Mouse (Mus musculus) thymus, postnatal 0 days (tissue): Measurements from ENCODE around the gene Cd38. TPM values are rescaled to one million over a fixed set of nuclear protein-coding genes. Genes with fewer than 3 reads are reported as not detected.
"Not testable (repeated sequence)": the region's sequence is repeated elsewhere in the genome, so short reads cannot be mapped to it uniquely, and the experiment has no call there.

Source experiments
- DNase-seq: peaks from one replicate; pipeline ENCODE4 v3.0.0-alpha.2; 2015; ENCODE audit warnings: low spot score
- polyA plus RNA-seq: library from polyadenylated mRNA; unstranded; fragments of >200 nt; fragmentation: Nextera tagmentation; extraction: Ambion mirVana; gene quantifications from 2 replicates; pipeline ENCODE4 v1.2.1, GENCODE M21; 2015

Gene Cd38
- polyA plus RNA-seq, 1 experiment from 2014 or later, result 4.6 TPM

DNA sequence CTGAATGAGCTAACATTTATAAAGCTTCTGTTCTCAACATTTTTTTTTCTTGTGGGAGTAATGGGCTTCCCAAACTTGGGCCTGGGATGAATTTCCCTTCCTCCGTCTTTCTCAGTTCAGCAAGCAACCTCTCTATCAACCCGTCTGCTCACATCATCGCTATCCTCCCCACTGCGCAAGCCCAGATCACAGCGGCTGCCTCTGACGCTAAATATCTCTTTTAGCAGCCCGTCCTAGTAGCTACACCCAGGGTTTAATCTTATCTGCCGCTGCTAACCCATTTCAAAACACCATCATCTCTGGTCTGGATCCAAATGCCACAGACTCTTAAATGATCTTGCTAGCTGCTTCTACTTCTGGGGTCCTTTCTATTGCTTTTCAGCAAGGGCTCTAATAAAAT, 8.7 kb upstream of the Cd38 start:
- no peak for DNase-seq

DNA sequence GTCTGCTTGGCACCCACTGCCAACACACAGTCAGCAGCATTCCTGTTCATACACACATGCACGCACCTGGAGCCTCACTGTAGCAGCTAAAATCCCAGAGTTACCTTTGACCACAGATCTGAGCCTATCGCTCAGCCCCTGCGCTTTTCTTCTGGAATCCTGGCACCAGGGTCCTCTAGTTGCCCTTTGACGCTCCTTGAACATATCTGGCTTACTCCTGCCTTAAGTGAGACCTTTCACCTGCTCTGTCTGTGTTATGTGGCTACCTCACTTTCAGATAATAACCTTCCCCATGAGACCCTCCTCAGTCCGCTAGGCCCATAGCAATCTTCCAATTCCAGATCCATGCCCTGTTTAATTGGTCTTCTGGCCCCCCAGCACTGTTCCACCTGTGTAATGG, 8.3 kb upstream of the Cd38 start:
- DNase-seq, result no peak

DNA sequence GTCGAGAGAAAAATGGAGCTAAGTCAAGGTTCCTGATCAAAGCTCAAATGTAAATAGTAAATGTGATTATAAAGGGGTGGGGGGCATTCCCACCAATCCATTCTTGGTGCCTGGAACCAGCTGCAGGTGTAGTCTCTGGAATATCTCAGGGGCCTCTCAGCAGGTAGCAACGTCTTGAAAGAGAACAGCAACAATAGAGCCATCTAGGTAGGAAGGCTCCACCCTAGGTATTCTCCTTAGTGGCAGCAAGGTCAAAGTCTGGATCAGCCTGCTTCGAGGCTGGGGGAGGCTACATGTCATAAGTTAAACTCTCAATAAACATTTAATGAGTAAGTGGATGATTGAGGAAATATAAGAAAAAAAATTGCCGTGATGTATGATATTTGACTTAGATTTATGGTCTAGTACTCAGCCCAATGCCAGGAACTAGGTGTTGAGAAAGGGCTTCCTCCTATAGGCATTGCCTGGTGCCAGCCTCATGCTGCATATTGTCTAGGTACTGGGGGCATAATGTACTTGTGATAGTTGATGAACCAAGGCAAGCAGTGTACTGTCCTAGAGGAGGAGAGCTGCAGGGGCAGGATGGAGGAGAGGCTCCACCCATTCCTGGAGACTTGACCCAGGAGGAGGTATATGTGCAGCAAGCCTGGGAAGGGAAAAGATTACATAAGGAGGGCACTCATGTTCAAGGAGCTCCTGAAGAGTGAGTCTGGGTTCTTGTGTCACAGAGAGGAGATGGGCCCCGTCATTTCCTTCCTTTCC, 7.5 kb upstream of the Cd38 start:
- DNase-seq, result no peak

DNA sequence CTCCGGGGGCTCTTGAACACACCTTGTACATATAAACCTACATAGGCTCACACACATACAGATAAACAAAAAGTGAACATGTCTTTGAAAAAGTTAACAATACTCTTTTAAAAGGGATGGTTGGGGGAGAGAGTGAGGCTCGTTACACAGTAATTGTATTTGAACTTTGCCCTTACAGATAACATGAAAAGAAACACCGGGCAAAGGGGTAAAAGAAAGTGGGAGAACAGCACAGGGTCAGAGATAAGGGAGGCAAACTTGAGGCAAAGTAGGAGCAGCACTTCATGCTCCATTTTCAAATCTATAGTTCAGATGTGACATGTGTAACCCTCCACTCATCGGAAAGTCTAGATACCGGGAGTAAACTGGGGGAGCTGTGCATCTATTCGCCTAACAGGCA, 4.7 kb upstream of the Cd38 start:
- no peak for DNase-seq

DNA sequence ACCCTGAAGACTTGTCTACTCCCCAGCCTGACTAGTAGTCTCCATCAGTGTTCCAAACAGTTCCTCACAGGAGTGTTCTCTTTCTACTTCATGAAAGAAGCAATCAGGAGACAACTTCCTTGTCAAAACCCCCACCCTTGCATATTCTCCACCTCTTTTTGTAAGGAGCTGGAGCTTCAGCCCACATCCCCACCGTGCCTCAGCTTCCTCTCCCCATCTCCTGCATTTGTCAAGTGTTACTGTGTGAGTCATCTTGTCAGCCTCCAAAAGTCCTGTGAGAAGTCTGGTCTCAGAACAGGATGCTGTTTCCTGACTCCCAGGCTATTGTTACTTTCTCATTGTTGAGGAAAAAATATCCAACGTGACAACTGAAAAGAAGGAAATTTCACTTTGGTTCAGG, 3.0 kb upstream of the Cd38 start:
- DNase-seq, result no peak

DNA sequence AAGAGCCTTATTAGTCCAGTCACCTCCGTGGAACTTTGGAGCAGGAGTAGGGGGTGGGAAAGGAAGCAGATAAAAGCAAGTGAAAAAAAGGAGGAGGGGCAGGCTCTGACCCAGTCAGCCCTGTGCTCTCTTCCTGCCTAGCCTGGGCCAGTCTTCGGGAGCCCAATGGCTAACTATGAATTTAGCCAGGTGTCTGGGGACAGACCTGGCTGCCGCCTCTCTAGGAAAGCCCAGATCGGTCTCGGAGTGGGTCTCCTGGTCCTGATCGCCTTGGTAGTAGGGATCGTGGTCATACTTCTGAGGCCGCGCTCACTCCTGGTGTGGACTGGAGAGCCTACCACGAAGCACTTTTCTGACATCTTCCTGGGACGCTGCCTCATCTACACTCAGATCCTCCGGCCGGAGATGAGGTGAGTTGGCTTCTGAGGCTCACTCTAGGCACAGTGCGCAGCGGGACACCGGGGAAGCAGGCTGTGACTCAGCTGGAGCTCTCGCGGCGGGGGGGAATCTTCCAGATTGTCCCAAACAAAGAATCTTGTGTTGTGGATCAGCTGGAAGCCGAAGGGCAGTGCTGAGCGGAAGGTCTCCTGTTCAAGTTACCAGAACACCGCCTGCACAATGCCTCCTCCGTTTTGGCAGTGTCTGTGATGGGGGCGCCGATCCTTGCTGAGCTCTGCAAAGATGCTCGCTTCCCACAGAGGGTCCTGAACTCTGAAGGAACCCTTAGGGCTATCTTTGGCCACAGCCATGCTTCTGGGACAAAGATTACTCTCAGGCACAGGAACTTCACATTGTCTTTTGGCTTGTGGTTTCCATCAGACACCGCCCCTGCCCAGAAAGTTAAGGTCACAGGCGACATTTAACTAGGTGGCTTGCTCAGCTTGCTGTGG, 603 bp downstream of the Cd38 start:
- DNase-seq, result peak; percentile 14

DNA sequence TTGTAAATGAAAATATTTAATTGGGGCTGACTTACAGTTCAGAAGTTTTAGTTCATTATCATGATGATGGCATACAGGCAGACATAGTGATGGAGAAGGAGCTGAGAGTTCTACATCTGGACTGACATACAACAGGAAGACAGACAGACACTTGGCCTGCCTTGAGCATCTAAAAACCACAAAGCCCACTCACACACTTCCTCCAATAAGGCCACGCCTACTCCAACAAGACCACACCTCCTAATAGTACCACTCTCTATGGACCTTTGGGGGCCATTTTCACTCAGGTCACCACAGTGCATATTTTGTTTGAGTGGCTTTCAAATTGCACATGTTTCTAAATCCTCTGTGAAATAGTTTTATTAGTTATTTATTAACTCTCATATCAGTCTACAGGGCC, 3.5 kb downstream of the Cd38 start:
- no peak for DNase-seq

DNA sequence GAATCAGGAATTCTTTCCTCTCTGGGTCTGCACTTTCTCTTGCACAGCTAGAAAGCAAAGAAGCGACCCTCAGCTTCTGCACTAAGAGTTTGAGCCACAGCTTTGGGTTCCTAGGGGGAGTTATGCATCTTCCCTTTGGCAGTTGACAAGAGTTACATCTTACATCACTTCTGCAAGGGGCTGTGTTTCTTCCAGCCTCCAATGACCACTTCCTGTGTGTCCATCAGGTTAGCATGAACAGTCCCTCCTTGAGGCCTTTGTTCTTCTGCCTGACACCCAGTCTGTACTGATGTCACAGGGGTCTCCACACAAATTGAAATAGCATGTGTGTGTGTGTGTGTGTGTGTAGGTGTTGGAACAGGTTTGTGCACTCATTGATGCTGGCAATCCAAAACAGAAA, 4.3 kb downstream of the Cd38 start:
- DNase-seq, result no peak

DNA sequence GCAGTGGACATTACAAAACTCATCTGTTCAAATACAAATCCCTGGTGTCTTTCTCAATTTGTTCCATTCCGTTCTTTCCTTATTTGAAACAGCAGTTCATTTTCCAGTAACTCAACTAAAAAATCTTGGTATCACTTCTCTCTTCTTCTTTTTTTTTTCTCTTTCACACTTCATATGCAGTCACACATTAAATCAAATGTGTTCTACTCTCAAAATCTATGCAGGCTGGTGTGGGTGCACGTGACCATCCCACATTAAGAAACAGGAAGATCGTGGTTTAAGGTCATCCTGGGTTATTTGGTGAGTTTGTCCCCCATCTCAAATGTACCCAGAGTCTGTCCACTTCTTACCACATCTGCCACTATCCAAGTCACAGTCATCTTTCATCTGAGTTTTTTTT, 13.7 kb downstream of the Cd38 start:
- DNase-seq, result no peak

DNA sequence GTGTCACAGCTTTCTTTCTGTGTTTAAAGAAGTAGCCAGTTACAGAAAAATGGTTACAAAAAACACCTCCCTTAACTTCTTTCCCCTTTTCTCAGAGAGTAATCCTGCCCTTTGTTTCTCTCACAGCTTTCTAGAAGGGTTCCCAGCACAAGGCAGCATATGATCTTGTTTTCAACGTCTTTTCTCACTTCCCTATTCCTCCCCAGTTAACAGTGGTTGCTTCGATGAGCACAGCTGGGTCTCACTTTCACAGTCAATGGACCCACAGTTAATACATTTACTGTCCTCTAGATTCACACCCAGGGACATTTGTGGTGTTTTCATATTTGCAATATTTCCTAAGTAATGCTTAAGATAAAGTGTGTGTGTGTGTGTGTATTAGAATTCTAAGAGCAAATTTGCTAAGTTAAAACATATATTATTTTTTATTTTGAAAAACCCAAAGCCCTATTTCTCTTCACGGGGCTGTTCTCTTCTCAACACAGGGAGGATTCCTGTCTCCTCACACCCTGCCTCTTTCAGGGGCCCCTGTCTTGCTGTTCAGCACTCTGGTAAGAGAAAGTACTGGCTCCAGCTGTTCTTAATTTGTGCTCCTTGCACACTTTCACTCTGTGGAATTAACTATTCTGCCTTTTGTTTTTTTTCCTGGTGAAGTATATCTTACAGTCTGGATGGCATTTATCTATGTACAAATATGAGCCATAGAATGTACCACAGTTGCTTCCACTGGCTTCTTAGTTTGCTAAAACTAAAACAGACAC, 16.9 kb downstream of the Cd38 start:
- no peak for DNase-seq

DNA sequence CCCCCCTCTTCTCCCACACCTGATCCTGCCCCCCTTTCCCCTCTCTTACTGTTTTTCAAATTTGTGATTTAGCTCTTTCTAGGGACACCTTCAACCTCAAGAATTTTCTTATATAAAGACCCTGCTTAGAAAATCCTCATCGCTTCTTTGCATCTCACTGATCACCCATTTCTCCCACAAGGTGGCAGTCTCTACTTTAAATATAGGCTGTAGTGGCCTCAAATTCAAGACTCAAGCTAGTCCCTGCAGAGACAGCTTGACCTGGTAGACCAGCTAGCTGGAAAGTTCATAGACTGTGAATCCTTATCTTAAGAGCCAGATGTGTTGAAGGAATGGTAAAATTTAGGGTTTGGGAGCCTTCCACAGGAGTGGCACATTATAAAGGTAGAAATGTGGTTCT, 24.0 kb downstream of the Cd38 start:
- DNase-seq, result peak; percentile 62

DNA sequence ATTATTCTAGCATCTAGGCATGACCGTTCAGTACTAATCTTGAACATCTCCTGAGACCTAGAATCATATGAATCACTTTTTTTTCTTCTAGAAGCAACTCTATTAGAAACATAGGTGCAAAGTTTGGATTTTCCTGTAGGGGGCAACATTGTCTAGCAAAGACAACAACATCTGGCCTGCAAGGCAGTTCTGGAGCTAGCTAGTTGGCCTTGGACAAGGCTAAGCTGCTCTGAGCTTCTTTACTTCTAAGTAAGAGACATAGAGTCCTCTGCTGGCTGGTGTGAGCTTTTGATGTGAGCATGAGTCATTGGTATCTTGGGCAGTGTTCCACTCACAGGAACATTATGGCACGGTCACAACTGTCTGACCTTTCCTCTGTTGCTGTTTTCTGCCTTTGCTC, 25.8 kb downstream of the Cd38 start:
- peak; percentile 80 for DNase-seq

DNA sequence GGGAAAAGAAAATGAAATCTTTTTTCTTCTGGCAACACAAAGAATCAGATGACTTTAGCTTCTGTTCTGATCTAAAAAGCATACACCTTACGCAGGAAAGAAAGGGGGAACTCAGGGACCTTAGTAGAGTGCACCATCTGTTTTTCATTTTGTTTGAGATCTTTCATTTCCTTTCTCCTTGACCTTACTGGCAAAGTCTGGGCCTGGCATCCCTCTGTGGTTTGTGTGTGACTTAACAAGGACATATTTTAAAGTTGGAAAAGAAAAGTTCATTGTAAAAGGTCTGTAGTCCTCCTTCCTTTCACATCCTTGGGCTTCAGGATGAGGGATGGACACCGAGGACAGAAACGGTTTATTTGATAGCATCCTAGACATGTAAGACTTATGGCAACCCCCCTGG, 27.6 kb downstream of the Cd38 start:
- no peak for DNase-seq

DNA sequence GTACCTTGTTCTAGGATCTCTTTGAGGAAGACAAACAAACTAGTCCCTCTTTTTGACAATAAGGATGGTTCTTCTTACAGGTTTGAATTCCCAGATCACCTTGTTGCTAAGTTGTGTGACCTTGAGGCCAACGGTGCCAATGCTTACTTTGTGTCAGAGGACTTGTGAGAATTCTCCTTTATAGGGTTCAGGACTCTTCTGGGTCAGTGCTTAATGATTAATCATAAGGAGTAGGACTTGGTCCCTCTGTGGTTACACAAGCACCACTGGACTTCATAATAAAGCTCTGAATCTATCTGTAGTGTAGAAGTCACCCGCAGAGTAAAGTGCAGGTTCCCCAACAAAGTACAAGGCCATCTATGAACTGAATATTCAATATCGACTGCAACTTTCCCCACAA, 36.3 kb downstream of the Cd38 start:
- no peak for DNase-seq

DNA sequence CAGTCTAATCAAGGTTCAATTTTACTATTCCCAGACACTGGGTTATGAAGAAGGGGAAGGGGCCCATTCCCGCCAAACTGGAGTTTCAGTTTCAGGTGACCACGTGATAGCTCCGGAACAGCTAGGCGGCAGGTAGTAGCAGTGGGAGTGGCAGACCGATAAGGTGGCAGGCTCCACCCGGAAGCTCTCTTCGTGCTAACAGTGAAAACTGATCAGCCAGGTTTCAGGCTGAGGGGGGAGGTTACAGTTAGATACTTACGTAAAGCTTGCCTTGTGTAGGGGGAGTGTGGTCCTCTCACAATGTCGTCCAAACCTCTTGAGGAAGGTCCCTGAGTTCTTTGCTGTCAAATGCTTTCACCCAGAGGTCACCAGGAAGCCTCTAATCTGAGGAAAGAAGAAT, 40.9 kb downstream of the Cd38 start:
- DNase-seq, result no peak

DNA sequence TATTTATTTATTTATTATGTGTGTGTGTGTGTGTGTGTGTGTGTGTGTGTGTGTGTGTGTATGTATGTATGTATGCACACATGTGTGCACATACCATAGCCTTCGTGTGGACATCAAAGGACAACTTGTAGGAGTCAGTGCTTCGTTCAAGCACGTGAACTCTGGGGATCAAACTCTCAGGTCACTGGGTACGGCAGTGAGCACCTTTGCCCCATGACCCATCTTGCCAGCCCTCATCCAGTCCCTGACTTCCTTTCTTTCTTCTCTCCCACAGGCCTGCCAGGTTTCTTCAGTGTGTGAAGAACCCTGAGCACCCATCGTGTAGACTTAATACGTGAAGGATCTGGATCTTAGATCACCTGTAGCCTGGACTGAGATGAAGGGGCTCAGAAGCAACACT, 41.7 kb downstream of the Cd38 start:
- no peak for DNase-seq

DNA sequence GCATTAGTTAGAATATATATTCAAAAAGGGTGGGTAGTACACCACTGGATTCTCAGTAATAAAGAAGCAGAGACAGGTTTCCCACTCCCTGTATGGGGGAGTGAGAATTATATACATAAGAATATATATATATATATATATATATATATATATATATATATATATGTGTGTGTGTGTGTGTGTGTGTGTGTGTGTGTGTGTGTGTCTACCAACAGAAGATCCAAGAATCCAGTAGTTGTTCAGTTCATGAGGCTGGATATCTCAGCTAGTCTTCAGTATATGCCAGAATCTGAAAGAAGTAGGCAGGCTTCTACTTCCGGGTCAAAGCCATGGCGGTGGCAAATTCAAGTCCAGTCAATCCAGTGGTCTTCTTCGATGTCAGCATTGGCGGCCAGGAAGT, 44.5 kb downstream of the Cd38 start, which contains the start of gene Gm7879:
TSS of gene Gm7879 (plus strand) at position 301 of the 400 bp plus-strand sequence.
- DNase-seq, result not testable (repeated sequence)

DNA sequence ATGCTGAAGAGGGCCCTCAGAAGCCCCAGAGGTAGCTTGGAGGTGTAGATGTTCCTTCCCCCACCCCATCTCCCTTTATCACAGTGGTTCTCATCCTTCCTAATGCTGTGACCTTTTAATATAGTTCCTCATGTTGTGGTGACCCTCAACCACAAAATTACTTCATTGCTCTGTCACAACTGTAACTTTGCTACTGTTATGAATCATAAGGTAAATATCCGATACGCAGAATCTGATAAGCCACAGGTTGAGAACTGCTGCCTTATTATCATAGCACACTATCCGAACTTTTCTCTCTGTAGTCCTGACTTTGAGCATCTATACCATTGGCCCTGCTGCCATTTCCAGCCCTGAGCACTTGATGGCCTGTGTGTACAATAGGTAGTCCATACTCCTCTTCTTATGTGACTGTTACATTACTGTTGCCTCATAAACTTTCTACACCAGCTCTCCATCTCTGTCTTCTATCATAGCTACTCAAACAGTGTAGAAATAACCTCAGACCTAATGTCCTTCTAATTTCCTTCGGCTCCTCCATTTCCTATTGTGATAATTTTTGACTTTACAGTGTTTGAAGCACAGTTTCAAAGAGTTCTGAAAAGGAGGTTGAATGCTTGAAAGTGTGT, 47.0 kb downstream of the Cd38 start:
- DNase-seq, result no peak

DNA sequence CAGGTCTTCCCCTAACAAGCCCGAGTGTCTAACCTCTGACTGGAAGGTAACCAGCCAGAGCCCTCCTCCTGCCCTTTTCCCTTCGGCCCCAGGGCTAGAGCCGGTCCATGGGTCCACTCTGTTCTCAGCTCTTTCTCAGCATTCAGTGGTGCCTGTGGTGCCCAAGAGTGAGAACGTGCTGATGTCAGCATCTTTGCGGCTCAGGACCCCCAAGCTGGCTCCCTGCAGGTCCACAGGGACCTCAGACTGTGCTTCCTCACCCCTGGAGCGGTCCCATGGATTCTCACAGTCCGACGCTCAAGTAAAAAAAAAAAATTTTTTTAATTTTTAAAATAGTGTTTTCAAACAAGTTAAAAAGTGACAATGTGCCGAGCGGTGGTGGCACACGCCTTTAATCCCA, 53.5 kb downstream of the Cd38 start:
- no peak for DNase-seq

DNA sequence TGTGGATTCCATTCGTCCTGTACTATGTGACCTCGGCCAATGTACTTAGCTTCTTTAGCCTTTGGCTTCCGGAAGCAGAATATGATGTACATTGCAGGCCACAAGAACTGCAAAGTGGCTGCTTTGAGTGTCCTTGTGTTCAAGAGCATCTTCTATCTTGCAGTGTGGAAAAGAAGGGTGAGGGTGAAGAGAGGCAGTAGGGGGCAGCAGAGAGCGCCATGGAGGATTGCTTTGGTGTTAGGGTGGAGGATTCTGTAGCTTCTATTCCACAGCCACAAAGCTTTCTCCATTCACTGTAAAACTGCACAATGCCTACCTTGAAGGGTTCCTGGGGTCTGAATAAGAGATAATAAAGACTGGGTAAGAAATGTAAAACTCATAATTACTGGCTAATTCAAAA, 55.6 kb downstream of the Cd38 start:
- DNase-seq, result peak; percentile 66

DNA sequence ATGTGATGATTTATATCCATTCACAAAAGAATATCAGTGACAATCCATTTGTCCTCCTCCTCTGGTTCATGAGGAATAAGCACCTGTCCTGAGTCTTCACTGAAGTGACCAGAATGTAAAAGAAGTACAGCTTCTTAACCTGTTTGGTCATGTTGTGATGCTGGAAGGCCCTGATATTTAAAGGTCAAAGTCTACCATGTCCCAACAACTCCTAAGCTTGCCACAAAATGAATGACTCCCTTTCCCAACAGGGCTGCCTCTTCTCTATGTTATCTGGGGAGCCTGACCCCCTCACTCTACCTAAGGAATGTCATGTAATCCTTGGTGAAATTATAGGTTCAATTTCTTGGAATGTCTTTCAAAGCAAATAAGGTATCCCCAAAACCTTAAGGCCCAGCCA, 59.4 kb downstream of the Cd38 start:
- DNase-seq, result no peak

DNA sequence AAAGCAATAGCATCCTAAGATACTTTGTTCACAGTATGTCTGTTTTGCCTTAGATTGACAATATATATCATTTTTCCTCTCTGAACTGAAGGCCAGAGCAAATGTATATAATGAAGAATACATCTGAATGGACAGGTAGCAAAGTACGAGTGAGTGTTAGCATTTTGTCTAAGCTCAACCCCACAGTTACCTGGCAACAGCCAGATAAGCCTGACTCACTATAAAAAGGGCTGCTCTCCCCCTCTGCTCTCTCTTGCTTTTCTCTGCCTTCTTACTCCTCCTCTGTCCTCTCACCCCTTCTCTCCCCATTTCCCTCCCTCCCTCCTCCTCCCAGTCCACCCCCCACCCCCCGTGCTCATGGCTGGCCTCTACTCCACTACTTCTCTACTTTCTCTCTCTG, 64.9 kb downstream of the Cd38 start:
- DNase-seq, result no peak
